Mouse (Mus musculus) CH12F3 (cell line): ENCODE results near the gene Lpcat1.

Experiments
- in situ Hi-C: fragments of 300-500 bp; cut with MboI; formaldehyde crosslinking; loops from 2 replicates; pipeline ENCODE4 v1.14.3; 2020; ENCODE audit warnings: low sequenced_read_pairs

Gene Lpcat1

DNA sequence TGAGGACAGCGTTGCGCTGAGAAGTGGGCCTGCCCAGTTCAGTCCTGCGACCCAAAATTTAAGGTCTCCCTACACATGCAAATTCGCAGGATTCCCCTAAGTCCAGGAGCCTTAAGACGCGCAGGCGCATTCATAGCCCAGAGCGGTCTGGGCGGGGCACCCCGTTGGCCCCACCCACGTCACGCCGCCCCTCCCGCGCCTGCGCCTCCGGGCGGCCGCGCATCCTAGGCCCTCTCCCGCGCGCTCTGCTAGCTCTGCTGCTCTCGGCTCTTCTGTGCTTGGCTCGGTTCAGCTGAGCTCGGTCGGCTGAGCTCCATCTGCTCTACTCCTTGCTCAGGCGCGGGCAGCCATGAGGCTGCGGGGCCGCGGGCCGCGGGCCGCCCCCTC lies at the start of gene Lpcat1:
Gene Lpcat1 (plus strand): TSS at position 164 of the 387 bp plus-strand sequence.
- in situ Hi-C loops, result no loop called here

DNA sequence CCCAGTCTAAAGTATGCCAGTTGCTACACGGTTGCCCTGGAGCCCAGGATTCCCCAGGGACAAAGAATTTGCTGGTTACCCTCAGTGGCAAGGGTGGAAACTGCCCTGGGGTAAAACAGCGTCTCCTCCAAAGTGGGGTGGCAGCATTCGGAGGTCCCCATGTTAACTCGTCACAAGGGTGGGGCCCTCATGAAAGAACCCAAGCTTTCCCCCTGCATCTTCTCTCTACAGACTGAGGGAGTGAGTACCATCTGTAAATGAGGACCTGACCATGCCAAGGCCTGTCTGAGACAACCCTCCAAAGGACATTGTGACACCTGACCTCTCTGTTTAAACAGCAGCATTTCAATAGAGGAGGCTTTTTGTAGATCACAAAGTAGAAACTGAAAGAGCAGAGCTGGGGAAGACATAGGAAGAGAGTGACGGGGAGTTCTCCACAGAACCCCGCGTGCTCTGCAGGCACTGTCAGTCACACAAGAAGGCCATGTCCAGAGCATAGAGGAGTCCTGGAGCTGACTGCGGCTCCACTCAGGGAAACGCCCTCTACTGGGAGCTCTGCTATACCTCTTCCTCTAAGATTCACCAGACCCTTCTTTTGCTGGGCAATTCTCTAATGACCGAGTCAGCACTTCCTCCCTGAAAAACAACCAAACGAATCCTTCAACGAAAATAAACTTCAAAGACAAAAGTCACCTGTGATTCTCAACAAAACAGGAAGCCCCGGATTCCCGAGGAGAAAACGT lies 49.3 kb upstream of the Lpcat1 start:
- in situ Hi-C loops, result no loop called here

DNA sequence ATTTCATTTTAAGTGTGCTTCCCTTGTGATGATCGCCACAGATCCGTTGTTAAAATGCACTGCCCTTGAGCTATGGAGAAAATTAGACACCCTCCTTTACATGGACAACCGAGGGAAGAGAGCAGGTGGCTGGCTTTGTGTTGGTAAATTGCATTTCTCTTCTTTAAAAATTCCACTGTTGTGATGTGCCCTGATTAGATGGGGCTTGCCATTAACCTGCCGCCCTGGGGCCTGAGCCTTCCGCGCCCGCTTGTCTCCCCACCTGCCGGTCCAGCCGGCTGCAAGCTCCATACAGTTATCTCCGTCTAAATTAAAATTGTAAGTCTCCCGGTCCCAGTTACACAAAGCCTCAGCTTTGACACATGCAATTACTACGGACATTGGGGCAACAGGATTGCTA lies 48.7 kb upstream of the Lpcat1 start:
- in situ Hi-C loops, result no loop called here

DNA sequence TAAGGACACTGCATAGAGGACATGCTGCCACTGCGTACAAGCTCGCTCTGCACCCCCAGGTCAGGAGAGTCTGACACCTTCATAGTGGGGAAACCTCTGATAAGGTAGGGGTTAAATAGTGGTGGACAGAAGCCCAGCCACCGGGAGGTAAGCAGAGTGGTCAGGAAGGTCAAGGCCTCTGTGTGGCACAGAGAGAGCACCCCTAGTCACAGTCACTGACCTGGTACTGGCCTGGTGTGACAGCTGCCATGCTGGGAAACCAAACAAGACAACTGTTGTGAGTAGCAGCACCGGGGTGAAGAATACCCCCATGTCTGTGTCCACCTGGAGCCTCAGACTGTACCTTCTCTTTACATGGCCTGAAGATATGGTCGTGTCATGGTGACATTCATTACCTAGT lies 47.8 kb upstream of the Lpcat1 start:
- in situ Hi-C loops, result no loop called here

DNA sequence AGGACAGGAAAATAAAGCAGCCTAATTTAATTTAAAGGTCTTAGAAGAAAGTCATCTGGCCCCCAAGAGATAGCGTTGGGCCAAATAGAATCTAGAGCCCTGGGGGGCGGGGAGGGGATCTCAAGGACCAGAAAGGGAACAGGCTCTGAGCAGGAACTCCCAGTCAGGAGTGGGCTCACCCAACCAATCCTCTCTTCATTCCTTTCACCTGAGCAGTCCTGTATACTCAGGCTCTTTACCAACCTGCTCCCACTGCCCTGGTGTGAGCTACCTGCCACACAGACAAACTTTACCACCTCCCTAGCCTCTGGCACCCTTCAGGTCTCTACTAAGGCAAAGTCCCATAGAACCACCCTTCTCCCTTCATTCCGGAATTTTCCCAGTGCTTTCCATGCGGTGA lies 44.0 kb upstream of the Lpcat1 start:
- in situ Hi-C loops, result no loop called here

DNA sequence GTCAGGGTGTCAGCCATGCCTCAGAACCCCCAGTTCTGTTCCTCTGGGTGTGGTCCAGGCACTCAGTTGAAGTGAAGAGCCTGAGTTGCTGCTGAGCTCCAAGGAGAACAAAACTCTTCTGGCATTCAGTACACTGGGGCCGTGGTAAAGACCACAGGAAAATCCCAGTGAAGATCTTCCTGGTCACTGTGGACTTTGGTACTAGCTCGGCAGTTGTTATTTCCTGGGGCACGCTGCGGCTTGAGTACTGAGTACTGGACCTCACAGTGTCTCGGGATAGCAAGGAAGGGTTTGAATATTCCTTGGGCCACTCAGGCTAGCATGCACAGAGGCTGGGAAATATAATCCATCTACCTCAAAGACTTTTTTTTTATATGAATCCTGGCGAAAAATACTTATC lies 42.0 kb upstream of the Lpcat1 start:
- in situ Hi-C loops, result loop anchor here (5.0 kb wide), 1 partner anchor 82 kb away; no protein-coding TSS in a partner anchor

- in situ Hi-C loops, result loop anchor here (5.0 kb wide), 1 partner anchor 81 kb away; no protein-coding TSS in a partner anchor
Observed at GRCm38 (mm10) chr13:73425839-73426490, 41.0 kb upstream of the Lpcat1 start.

DNA sequence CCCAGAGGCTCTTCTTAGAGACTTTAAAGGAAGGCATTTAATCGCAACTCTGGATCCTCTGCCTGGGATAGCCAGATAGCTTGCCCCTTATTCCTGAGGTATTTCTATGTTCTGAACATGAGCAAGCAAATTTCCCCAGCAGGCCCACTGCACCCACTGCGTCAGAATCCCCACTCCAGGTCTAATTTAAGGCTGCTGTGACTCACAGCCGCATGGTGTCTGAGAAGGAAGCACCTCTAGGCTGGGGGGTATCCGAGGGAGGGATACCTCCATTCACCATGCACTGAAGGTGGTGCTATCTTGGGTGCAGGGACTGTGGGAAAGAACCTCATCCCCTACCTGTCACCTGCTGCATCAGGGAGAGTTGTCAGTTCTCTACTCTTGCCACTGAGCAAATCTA lies 40.4 kb upstream of the Lpcat1 start:
- in situ Hi-C loops, result loop anchor here (5.0 kb wide), 1 partner anchor 81 kb away; no protein-coding TSS in a partner anchor

DNA sequence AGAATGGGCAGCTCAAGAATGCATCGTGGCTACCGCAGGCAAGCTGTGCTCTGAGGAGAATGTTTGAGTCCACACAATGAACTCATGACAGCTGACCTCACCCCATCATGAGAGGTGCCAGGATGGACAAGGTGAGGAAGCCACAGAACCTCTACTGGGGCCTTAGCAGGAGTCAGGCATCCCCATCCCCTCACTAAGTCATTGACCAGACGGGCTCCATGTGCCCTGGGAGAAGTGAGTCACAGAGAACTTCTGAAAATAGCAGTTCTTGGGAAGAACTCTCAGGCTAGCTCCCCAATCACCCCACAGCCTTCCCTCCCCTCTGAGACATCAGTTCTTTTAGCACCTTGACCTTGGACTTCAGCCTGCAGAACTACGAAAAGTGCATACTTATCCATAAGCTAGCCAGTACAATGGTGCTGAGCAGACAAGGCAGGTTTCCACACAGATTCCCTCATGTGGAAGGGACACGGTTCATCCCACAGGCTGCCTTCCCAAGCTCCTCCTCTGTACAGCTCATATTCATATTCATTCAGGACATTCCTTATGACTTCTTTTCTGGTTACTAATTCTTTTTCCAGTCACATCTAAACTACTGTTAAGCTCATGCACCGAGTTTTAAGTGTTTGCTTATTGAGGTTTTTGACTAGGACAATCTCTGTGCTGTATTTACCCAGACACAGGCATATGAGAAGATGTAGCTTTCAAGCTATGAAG lies 37.2 kb upstream of the Lpcat1 start:
- in situ Hi-C loops, result loop anchor here (5.0 kb wide), 1 partner anchor 78 kb away; no protein-coding TSS in a partner anchor

DNA sequence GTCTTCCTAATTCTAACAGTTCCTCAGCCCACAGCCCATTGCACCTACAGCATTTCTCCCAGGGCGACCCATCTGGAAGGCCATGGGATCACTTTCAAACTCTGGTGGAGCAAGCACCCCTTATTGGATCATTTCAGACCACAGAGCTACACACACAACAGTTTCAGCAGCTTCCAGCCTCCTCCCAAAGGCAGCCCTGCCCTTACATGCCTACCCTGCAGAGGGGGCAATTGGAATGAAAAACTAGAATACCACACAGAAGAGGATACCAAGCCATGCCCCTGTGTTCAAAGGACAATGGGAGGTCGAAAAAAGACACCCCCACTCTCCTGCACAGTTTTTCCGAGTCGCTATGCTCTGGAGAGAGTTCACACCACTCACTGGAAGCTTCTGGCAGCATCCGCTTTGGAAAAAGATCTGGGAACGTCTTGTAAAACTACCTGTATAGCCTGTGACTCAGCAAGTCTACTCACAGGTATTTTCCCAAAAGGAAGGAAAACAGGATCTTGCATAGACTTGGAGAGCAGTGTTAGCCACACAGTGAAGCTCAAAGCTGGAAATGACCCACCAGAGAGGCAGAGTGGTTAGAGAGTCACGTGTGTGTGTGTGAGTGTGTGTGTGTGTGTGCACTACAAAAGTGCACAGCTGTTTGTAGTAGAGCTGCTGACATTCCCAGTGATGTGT lies 34.4 kb upstream of the Lpcat1 start:
- in situ Hi-C loops, result no loop called here

DNA sequence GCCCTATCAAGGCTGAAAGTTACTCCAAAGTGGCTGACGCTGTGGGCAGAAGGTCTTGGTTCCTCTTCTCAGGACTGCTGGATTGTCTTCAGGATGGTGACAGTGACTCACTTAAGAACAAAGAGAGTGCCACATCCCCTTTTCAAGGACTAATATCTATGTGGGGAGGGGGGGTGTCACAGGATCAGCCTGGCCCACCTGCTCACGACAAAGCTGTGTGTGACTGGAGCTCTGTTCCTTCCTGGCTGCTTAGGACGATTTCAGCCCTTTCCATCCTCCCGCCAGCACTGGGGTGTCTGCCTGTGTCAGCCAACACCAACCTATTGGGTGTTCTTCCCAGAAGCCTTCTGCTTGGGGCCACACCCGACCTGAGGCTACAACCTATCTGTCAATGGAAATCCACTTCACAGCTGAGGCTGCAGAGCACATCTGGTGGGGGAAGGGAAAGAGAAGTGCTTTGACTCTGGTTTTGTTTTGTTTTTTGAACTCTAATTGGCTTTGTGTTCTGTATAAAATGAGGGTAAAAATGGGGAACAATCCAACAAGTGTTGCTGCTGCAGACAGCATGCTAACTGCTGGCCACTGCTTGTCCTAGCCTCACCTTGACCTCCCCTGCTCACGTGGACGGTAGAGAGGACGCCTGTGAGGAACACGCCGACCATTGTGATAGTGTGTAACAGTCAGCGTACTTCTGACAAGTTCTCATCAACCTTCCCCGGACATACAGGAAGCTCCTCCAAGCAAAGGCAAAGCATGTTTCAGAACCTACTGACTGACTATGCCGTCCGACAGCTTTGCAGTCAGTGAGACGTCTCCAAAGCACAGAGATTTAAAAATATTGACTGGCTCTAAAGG lies 33.1 kb upstream of the Lpcat1 start:
- in situ Hi-C loops, result no loop called here

DNA sequence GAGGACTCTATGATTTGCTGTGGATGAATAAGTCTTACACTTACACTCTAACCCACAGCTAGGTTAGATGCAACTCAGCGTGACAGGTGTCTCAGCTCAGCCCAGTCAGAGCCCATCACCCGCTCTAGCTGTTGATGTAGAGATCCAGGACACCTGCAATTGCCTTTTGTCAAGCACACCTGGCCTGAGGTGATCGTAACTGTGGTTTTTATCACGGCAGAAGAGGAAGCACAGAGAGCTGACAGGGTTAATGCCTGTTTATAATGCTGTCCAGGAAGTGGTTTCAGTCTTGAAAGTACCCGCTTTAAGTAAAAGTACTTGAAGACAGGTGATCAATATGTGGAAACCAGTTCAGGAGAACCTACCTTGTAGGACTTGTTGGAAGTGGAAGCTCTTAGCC lies 32.3 kb upstream of the Lpcat1 start:
- in situ Hi-C loops, result no loop called here

DNA sequence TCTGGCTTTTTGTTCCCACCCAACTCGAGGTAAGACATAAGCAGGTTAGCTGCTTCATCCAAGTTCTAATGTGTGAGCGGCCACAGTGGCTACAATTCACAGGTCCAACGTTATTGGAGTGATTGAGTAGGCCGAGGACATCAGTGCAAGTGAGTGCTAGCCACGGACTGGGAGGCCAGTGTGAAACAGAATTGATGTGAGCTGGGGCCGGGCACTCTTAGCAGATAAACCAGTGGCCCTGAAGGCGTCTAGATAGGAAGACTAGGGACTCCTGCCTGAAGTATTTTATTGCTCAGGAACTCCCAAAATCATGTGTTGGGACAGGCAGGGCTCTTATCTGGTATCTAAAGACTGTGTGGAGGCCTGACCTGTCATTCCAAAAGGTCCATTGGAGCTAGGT lies 31.3 kb upstream of the Lpcat1 start:
- in situ Hi-C loops, result no loop called here

DNA sequence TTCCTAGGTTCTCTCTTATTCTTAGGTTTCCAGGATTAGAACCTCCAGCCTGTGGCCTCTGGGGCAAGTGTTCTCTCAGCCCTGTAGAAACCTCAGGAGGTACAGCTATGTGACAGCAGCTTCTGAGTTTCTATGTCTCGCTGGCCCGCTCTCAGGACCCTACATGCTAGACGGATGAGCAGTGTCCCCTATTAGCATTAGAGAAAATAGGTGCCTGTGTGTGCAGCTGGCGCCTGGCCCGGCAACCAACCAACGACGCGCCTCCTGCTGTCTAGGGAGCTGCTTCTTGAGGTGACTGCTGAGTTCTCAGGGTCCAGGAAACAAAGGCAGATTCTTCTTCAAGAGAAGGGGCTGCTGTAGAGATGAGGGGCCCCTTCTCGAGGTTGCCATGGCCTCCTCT lies 27.9 kb upstream of the Lpcat1 start:
- in situ Hi-C loops, result no loop called here

GRCm38 (mm10) chr13:73441032-73441431 lies 26.0 kb upstream of the Lpcat1 start:
- in situ Hi-C loops, result no loop called here

GRCm38 (mm10) chr13:73441686-73442085 lies 25.3 kb upstream of the Lpcat1 start:
- in situ Hi-C loops, result no loop called here

GRCm38 (mm10) chr13:73442431-73442830 lies 24.6 kb upstream of the Lpcat1 start:
- in situ Hi-C loops, result no loop called here

DNA sequence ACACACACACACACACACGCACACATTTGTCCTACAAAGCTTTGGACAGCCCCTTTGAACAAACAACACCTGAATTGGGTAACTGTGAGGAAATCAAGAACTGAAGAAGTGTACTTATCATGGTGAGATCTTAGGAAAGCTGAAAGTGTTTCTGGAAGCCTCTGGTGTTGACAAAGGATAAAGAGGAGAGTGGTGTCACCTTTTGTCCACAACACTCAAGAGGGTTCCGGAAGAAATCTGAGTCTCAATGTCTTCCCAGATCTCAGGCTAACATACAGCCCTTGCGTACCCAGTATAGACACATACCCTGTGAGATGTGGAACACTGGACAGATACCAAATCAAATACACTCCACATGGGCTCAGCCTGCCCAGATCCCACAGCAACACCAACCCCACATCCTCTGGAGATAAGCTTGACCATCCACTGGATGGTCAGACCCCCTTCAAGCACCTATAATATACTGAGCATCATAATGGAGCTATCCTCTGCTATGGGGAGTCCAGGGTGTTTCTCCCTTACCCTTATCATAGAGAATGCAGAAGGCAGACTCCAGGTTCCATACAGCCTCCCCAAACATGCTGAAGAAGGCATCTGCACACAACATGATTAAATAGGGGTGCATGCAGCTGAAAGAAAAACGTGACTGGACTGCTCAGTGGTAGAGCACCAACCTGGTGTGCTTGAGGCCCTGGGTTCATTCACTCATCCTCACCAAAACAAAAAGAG lies 23.7 kb upstream of the Lpcat1 start:
- in situ Hi-C loops, result no loop called here

GRCm38 (mm10) chr13:73445087-73445486 lies 21.9 kb upstream of the Lpcat1 start:
- in situ Hi-C loops, result no loop called here

DNA sequence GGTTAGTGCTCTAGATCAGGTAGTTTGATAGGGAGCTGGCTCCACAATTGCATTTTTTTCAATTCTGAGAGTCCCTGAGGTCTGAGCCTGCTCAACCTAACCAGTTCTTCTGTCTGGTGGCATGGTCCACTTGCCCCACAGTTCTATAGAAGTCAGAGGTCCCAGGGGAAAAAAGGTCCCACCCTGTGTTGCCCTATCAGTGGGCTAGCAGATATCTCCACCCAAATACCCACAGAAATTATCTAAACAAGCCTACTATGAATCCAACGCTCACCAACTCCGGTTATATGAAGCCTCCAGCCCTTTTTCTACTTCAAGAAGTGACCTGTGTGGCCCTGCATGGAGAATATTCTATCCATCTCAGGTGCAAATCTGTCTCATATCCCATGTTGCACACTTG lies 20.9 kb upstream of the Lpcat1 start:
- in situ Hi-C loops, result no loop called here
